Mouse (Mus musculus) liver, embryonic 14.5 days (tissue): Measurements from ENCODE around the gene Per1. TPM values are rescaled to one million over a fixed set of nuclear protein-coding genes. Genes with fewer than 3 reads are reported as not detected.

Experiments
- ATAC-seq: fragments of 200-750 bp; cut with Nextera tagmentation; 2 replicates; pipeline ENCODE4 v1.8.0; 2017; ENCODE audit warnings: moderate number of reproducible peaks, mild to moderate bottlenecking, moderate library complexity; ENCODE audit not compliant: insufficient read depth
- DNase-seq, 3 experiments: peaks; one replicate each; pipeline ENCODE4 v3.0.0-alpha.2; 2012 to 2013; ENCODE audit warnings: low read depth in 3 of 3, low spot score in 3 of 3
- H3K27ac ChIP-seq: fragments of 300-500 bp; sonication (generic); 2 replicates; pipeline ENCODE4 v1.5.1; 2014; ENCODE audit warnings: moderate library complexity, mild to moderate bottlenecking, control low read depth, inconsistent platforms
- H3K27me3 ChIP-seq: fragments of 300-500 bp; sonication (generic); 2 replicates; pipeline ENCODE4 v1.6.1; 2014; ENCODE audit warnings: mild to moderate bottlenecking, low read length, moderate library complexity; ENCODE audit not compliant: control insufficient read depth, insufficient read depth
- H3K36me3 ChIP-seq: fragments of 300-500 bp; sonication (generic); replicated peaks from 2 replicates; pipeline ENCODE4 v1.6.1; 2014; ENCODE audit warnings: low read depth; ENCODE audit not compliant: control insufficient read depth, insufficient read depth
- H3K4me1 ChIP-seq, 2 experiments: fragments of 200-500 bp in 1 of 2; fragments of 300-500 bp in 1 of 2; sonication (generic) in 1 of 2; replicated peaks; 2 replicates each; pipeline ENCODE4 v1.6.1; 2012 to 2014; ENCODE audit warnings: antibody characterized with exemption in 1 of 2, inconsistent platforms in 1 of 2, low read length in 1 of 2; ENCODE audit not compliant: control insufficient read depth in 2 of 2, insufficient read depth in 2 of 2
- H3K4me2 ChIP-seq: fragments of 300-500 bp; sonication (generic); 2 replicates; pipeline ENCODE4 v1.6.1; 2014; ENCODE audit warnings: low read depth, mild to moderate bottlenecking, control low read depth, moderate library complexity
- H3K4me3 ChIP-seq, 2 experiments: fragments of 200-500 bp in 1 of 2; fragments of 300-500 bp in 1 of 2; sonication (generic) in 1 of 2; 2 replicates each; pipeline ENCODE4 v1.5.1; 2012 to 2014; ENCODE audit warnings: low read depth in 2 of 2, low read length in 2 of 2, mild to moderate bottlenecking in 2 of 2, control low read depth in 1 of 2, inconsistent platforms in 1 of 2, moderate library complexity in 1 of 2; ENCODE audit not compliant: insufficient read depth in 1 of 2
- H3K9ac ChIP-seq: fragments of 300-500 bp; sonication (generic); replicated peaks from 2 replicates; pipeline ENCODE4 v1.6.1; 2014; ENCODE audit warnings: mild to moderate bottlenecking, control low read depth, moderate library complexity
- H3K9me3 ChIP-seq: fragments of 300-500 bp; sonication (generic); 2 replicates; pipeline ENCODE4 v1.6.1; 2016; ENCODE audit warnings: low read length, mixed read lengths; ENCODE audit not compliant: control insufficient read depth
- CTCF ChIP-seq: IDR thresholded peaks from 2 replicates; pipeline ENCODE4 v1.5.1; 2016; ENCODE audit warnings: antibody characterized with exemption, low read depth, control low read depth
- EP300 ChIP-seq: IDR thresholded peaks from 2 replicates; pipeline ENCODE4 v1.6.1; 2016; ENCODE audit warnings: antibody characterized with exemption, low read depth
- WGBS: fragments of 180-500 bp; shearing (Covaris S2); extraction: QIAGEN DNeasy Blood & Tissue Kit; methylation state at CpG from one replicate; pipeline ENCODE4 v1.1.7; 2014; ENCODE audit not compliant: insufficient replicate concordance; 5-methylcytosine and 5-hydroxymethylcytosine counted together
- polyA plus RNA-seq, 2 experiments: library from polyadenylated mRNA; depleted of rRNA in 1 of 2; stranded (reverse) in 1 of 2; unstranded in 1 of 2; fragments of >200 nt; fragmentation: Nextera tagmentation in 1 of 2; extraction: Ambion mirVana in 1 of 2; gene quantifications; 2 replicates each; pipeline versions ENCODE4 v1.2.1 to v1.2.3; 2012 to 2014

The Per1 gene
- polyA plus RNA-seq, 2 experiments: 1.9 to 4.2 TPM

DNA sequence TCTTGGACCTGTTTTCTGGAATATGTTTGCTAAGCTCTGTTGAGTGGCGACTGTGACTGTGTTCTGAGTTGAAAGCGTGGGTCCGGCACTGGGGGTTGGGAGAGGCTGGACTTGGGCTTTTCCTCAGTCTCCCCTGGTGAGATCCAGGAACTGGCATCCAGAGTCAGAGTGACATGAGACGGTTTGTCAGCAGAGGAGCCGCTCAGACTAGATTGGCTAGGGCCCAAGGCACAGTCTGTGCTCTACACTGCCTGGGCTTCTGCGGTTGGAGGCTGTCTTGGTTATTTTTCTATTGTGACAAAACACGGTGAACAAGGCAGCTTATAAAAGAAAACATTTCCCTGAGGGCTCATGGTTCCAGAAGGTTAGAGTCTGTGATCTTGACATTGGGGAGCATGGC lies 52.5 kb downstream of the Per1 start:
- DNase-seq (no peak), ATAC-seq (no peak)
- Histone ChIP-seq H3K4me1 (no peaks in the 10 kb centered on the region), H3K4me2 (no peak overlapping the region), H3K9ac (no peak overlapping the region), H3K36me3 (no peaks in the 10 kb centered on the region), H3K9me3 (no peaks in the 10 kb centered on the region), H3K27ac (no peak overlapping the region), H3K27me3 (no peaks in the 10 kb centered on the region), H3K4me3 (no peak overlapping the region)
- WGBS: 69% methylated on average over 7 of the region's 7 CpGs
- TF ChIP-seq EP300: no peak
- TF ChIP-seq CTCF: no peak

DNA sequence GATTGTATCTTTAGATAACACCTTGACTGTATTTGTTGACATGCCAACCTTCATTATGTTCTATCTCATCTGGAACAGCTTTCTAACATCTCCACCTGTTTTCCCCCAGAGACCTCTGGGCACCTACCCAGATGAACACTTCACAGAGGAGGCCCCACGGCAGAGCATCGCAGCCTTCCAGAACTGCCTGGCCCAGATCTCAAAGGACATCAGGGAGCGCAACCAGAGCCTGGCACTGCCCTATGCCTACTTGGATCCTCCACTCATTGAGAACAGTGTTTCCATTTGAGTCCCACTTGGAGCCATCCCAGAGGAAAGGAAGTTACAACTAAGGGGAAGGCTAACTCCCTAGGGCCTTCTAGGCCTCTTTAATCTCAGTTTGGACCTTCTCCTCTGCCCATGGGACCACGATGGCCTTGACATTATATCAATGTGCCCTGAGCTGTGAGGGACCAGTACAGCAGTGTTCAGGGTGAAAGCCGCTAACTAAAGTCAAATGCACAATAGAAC lies 53.5 kb downstream of the Per1 start:
- Histone ChIP-seq H3K27ac (no peak overlapping the region), H3K4me2 (no peak overlapping the region), H3K9me3 (no peaks in the 10 kb centered on the region), H3K4me1 (no peaks in the 10 kb centered on the region), H3K9ac (no peak overlapping the region), H3K4me3 (no peak overlapping the region), H3K27me3 (no peaks in the 10 kb centered on the region), H3K36me3 (no peaks in the 10 kb centered on the region)
- 77% methylated on average over 5 of the region's 5 CpGs for WGBS
- ATAC-seq (no peak), DNase-seq (no peak)
- TF ChIP-seq CTCF (no peak), EP300 (no peak)

DNA sequence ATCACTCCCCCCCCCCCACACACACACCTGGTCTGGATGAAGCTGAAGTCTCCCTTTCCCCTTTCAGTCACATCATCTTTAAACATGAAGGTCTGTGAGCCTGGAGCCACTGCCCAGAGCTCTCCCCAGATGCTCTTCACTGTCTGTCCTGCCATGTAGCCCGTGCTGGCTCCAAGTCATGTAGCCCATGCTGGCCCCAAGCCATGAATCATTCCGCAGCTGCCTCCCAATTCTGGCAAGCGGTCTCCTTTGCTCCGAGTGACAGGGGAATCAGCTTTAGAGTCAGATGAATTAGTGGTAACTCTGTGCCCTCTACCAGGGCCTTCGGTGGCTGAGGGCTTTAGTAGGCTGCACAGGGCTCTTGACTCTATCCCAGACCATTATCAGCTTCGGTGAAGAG lies 54.7 kb downstream of the Per1 start:
- Histone ChIP-seq H3K9ac (no peak overlapping the region), H3K9me3 (no peaks in the 10 kb centered on the region), H3K36me3 (no peaks in the 10 kb centered on the region), H3K27ac (no peak overlapping the region), H3K4me1 (no peaks in the 10 kb centered on the region), H3K27me3 (no peaks in the 10 kb centered on the region), H3K4me2 (no peak overlapping the region), H3K4me3 (no peak overlapping the region)
- no peak for ATAC-seq
- no peak for DNase-seq
- WGBS: 53% methylated on average over 6 of the region's 6 CpGs
- TF ChIP-seq EP300: no peak
- no peak for TF ChIP-seq CTCF

DNA sequence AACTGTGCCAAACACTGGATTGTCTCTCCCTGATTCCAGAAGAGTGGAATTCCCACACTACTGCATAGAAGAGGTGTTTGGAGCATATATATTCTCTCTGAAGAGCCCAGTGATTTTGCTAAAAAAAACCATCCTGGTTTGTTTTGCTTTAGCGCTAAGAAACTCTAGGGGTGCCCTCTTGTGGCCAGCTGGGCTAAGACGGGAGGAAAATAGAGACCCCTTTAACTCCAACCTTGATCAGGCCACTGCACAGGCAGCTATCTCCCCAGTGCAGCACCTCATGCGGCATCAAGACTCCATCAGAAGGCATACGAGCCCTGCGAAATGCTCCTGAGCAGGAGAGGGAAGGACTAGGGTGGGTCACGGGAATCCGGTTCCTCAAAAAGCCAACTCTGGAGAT lies 55.4 kb downstream of the Per1 start:
- H3K4me2 ChIP-seq: no peak overlapping the region
- ATAC-seq (no peak), DNase-seq (no peak)
- peak; percentile 55 for TF ChIP-seq CTCF
- TF ChIP-seq EP300: no peak
- no peaks in the 10 kb centered on the region for H3K4me1 ChIP-seq
- H3K36me3 ChIP-seq: no peaks in the 10 kb centered on the region
- no peak overlapping the region for H3K9ac ChIP-seq
- no peak overlapping the region for H3K27ac ChIP-seq
- H3K27me3 ChIP-seq: no peaks in the 10 kb centered on the region
- H3K9me3 ChIP-seq: no peaks in the 10 kb centered on the region
- WGBS: 3% methylated on average over 7 of the region's 7 CpGs
- no peak overlapping the region for H3K4me3 ChIP-seq

DNA sequence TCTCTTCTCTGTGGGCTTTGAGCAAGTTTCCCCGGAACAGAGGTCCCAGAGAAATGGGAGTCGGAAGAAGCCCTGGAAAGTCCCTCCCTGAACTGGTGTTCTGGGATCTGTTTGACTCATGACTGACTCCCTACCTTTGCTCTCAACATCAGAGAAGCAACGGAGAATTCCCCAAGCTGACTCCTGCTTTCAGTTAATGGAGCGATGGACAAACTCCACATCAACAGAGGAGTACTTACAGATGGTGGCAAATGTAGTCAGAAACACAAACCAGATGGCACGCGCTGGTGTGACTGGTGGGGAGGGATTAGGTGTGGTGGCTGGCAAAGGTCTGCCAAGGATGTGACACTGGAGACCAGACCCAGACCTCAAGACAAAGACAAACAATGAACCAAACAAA lies 56.0 kb downstream of the Per1 start:
- H3K36me3 ChIP-seq: no peaks in the 10 kb centered on the region
- DNase-seq (no peak), ATAC-seq (no peak)
- no peaks in the 10 kb centered on the region for H3K27me3 ChIP-seq
- TF ChIP-seq CTCF: no peak
- TF ChIP-seq EP300: no peak
- H3K27ac ChIP-seq: no peak overlapping the region
- H3K4me2 ChIP-seq: no peak overlapping the region
- H3K4me3 ChIP-seq: no peak overlapping the region
- no peaks in the 10 kb centered on the region for H3K4me1 ChIP-seq
- H3K9ac ChIP-seq: no peak overlapping the region
- no peaks in the 10 kb centered on the region for H3K9me3 ChIP-seq
- WGBS: 57% methylated on average over 6 of the region's 6 CpGs

DNA sequence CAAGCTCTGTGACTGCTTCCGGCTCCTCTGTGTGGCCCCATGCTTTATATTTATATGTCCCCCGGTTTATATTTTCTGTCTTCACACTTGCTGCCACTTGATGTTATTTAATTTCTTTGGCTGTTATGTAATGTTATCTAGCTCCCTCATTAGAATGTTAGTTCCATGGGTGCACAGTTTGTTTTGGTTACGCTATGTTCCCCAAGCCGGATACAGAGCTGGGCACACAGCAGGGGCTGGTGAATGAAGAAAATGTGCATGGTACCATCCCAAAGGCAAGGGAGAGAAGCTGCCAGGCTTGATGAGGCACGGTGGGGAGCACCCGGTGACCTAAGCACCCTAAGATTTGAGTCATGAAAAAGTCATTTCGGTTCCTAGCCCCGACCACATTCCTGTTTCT lies 58.8 kb downstream of the Per1 start:
- Histone ChIP-seq H3K27ac (no peak overlapping the region), H3K9ac (no peak overlapping the region), H3K4me3 (no peak overlapping the region), H3K36me3 (no peaks in the 10 kb centered on the region), H3K4me1 (no peaks in the 10 kb centered on the region), H3K9me3 (no peaks in the 10 kb centered on the region), H3K27me3 (peaks cover 18% of the 10 kb centered on the region), H3K4me2 (no peak overlapping the region)
- TF ChIP-seq EP300: no peak
- no peak for TF ChIP-seq CTCF
- WGBS: 71% methylated on average over 8 of the region's 8 CpGs
- DNase-seq (no peak), ATAC-seq (no peak)
